Mouse (Mus musculus) MEL (cell line): ENCODE measurements around the gene Nup214. TPM values are rescaled to one million over a fixed set of nuclear protein-coding genes. Genes with fewer than 3 reads are reported as not detected.

Experiments
- DNase-seq: peaks from one replicate; pipeline ENCODE4 v3.0.0; 2011; ENCODE audit warnings: low read depth, low spot score
- H3K27ac ChIP-seq: 2 replicates; pipeline ENCODE4 v1.5.1; 2012; ENCODE audit warnings: low read depth, mild to moderate bottlenecking, control low read depth, low read length, moderate library complexity; ENCODE audit not compliant: control insufficient read depth
- H3K27me3 ChIP-seq, 2 experiments: fragments of 150-350 bp in 1 of 2; sonication (generic) in 1 of 2; 2 replicates each; pipeline ENCODE4 v1.6.1; 2012; ENCODE audit warnings: low read length in 2 of 2, mild to moderate bottlenecking in 2 of 2, improper control_type of control experiment in 1 of 2, moderate library complexity in 1 of 2; ENCODE audit not compliant: insufficient read depth in 2 of 2, control insufficient read depth in 1 of 2
- H3K36me3 ChIP-seq, 2 experiments: 2 replicates each; pipeline ENCODE4 v1.6.1; 2012 to 2014; ENCODE audit warnings: low read length in 2 of 2, improper control_type of control experiment in 1 of 2, inconsistent platforms in 1 of 2, mild to moderate bottlenecking in 1 of 2; ENCODE audit not compliant: insufficient read depth in 2 of 2, control insufficient read depth in 1 of 2
- H3K4me1 ChIP-seq, 2 experiments: fragments of 150-350 bp in 1 of 2; sonication (generic) in 1 of 2; 2 replicates each; pipeline ENCODE4 v1.6.1; 2012; ENCODE audit warnings: low read length in 2 of 2, improper control_type of control experiment in 1 of 2, mild to moderate bottlenecking in 1 of 2; ENCODE audit not compliant: insufficient read depth in 2 of 2, control insufficient read depth in 1 of 2
- H3K4me3 ChIP-seq, 2 experiments: fragments of 150-350 bp in 1 of 2; sonication (generic) in 1 of 2; 2 replicates each; pipeline ENCODE4 v1.5.1; 2012; ENCODE audit warnings: low read depth in 2 of 2, low read length in 2 of 2, mild to moderate bottlenecking in 2 of 2, moderate library complexity in 2 of 2, control low read depth in 1 of 2, improper control_type of control experiment in 1 of 2; ENCODE audit not compliant: control insufficient read depth in 1 of 2, insufficient read depth in 1 of 2
- H3K79me2 ChIP-seq: 2 replicates; pipeline ENCODE4 v1.6.1; 2012; ENCODE audit warnings: mild to moderate bottlenecking, low read length, moderate library complexity; ENCODE audit not compliant: control insufficient read depth, poor library complexity, insufficient read depth
- H3K9ac ChIP-seq: 2 replicates; pipeline ENCODE4 v1.6.1; 2012; ENCODE audit warnings: low read depth, mild to moderate bottlenecking, control low read depth, low read length, moderate library complexity; ENCODE audit not compliant: control insufficient read depth, poor library complexity, severe bottlenecking
- H3K9me3 ChIP-seq: fragments of 150-350 bp; sonication (generic); replicated peaks from 2 replicates; pipeline ENCODE4 v1.6.1; 2012; ENCODE audit warnings: mild to moderate bottlenecking, low read length, improper control_type of control experiment, moderate library complexity; ENCODE audit not compliant: insufficient read depth
- CHD2 ChIP-seq: IDR thresholded peaks from 2 replicates; pipeline ENCODE4 v1.6.1; 2011; ENCODE audit warnings: low read length, improper control_type of control experiment
- CTCF ChIP-seq, 3 experiments: IDR thresholded peaks in 2 of 3; conservative IDR thresholded peaks in 1 of 3; 2 replicates each; pipeline ENCODE4 v1.5.1; 2011 to 2012; ENCODE audit warnings: low read length in 3 of 3, low read depth in 2 of 3, mild to moderate bottlenecking in 2 of 3, improper control_type of control experiment in 1 of 3, inconsistent platforms in 1 of 3, mixed read lengths in 1 of 3, moderate library complexity in 1 of 3; ENCODE audit not compliant: control insufficient read depth in 1 of 3, insufficient read depth in 1 of 3, poor library complexity in 1 of 3, severe bottlenecking in 1 of 3
- ELF1 ChIP-seq: IDR thresholded peaks from 2 replicates; pipeline ENCODE4 v1.6.1; 2014; ENCODE audit warnings: low read depth, mild to moderate bottlenecking, inconsistent platforms, low read length, improper control_type of control experiment, moderate library complexity
- EP300 ChIP-seq, 2 experiments: IDR thresholded peaks; 2 replicates each; pipeline ENCODE4 v1.6.1; 2011; ENCODE audit warnings: improper control_type of control experiment in 2 of 2, low read length in 2 of 2, low read depth in 1 of 2, mild to moderate bottlenecking in 1 of 2
- GABPA ChIP-seq: IDR thresholded peaks from 2 replicates; pipeline ENCODE4 v1.6.1; 2012; ENCODE audit warnings: low read depth, mild to moderate bottlenecking, inconsistent platforms, low read length, improper control_type of control experiment, moderate library complexity
- GATA1 ChIP-seq: IDR thresholded peaks from 2 replicates; pipeline ENCODE4 v1.6.1; 2011; ENCODE audit warnings: low read depth, low read length, improper control_type of control experiment
- HCFC1 ChIP-seq: IDR thresholded peaks from 2 replicates; pipeline ENCODE4 v1.6.1; 2012; ENCODE audit warnings: low read depth, mild to moderate bottlenecking, inconsistent platforms, low read length, improper control_type of control experiment, moderate library complexity
- KAT2A ChIP-seq: conservative IDR thresholded peaks from 2 replicates; pipeline ENCODE4 v1.6.1; 2012; ENCODE audit warnings: low read depth, low read length, improper control_type of control experiment, inconsistent platforms
- NELFE ChIP-seq: IDR thresholded peaks from 2 replicates; pipeline ENCODE4 v1.6.1; 2011; ENCODE audit warnings: low read depth, low read length, improper control_type of control experiment
- POLR2AphosphoS2 ChIP-seq: IDR thresholded peaks from 2 replicates; pipeline ENCODE4 v1.6.1; 2011; ENCODE audit warnings: low read length, improper control_type of control experiment
- RAD21 ChIP-seq: IDR thresholded peaks from 2 replicates; pipeline ENCODE4 v1.6.1; 2011; ENCODE audit warnings: mild to moderate bottlenecking, low read depth, low read length, improper control_type of control experiment
- RCOR1 ChIP-seq: IDR thresholded peaks from 2 replicates; pipeline ENCODE4 v1.6.1; 2012; ENCODE audit warnings: low read depth, mild to moderate bottlenecking, inconsistent platforms, low read length, improper control_type of control experiment
- SMC3 ChIP-seq: IDR thresholded peaks from 2 replicates; pipeline ENCODE4 v1.6.1; 2011; ENCODE audit warnings: low read depth, low read length, improper control_type of control experiment
- TAL1 ChIP-seq: IDR thresholded peaks from 2 replicates; pipeline ENCODE4 v1.6.1; 2012; ENCODE audit warnings: mild to moderate bottlenecking, inconsistent platforms, low read length, moderate library complexity, mixed read lengths
- TBP ChIP-seq: IDR thresholded peaks from 2 replicates; pipeline ENCODE4 v1.8.0; 2011; ENCODE audit warnings: low read depth, low read length, improper control_type of control experiment
- TCF12 ChIP-seq: IDR thresholded peaks from 2 replicates; pipeline ENCODE4 v1.6.1; 2014; ENCODE audit warnings: low read depth, mild to moderate bottlenecking, inconsistent platforms, low read length, improper control_type of control experiment, moderate library complexity
- UBTF ChIP-seq: IDR thresholded peaks from 2 replicates; pipeline ENCODE4 v1.6.1; 2012; ENCODE audit warnings: low read depth, mild to moderate bottlenecking, inconsistent platforms, low read length, improper control_type of control experiment, moderate library complexity, borderline replicate concordance; ENCODE audit not compliant: insufficient read depth
- USF1 ChIP-seq: IDR thresholded peaks from 2 replicates; pipeline ENCODE4 v1.6.1; 2014; ENCODE audit warnings: low read depth, mild to moderate bottlenecking, inconsistent platforms, low read length, improper control_type of control experiment, moderate library complexity
- polyA plus RNA-seq, 2 experiments: library from polyadenylated mRNA; stranded (reverse) in 1 of 2; unstranded in 1 of 2; fragments of >175 nt in 1 of 2; fragments of >200 nt in 1 of 2; gene quantifications; 2 replicates each; pipeline versions ENCODE4 v1.2.1 to v1.2.4; 2012; ENCODE audit warnings: low replicate concordance in 2 of 2, low read depth in 1 of 2; ENCODE audit not compliant: insufficient read length in 2 of 2, insufficient read depth in 1 of 2, missing spikeins in 1 of 2
- total RNA-seq: library from RNA; depleted of rRNA; stranded (reverse); fragments of 300-350 nt; gene quantifications from 2 replicates; pipeline ENCODE4 v1.2.3, GENCODE M21; 2012

Nup214 gene
- total and polyA plus RNA-seq, 3 experiments: 71.4 to 163 (median 78.6) TPM

- no peaks in the 10 kb centered on the region for H3K27me3 ChIP-seq
- peak; percentile 76; the same call in 1 of the 2 replicates for TF ChIP-seq GATA1
- TF ChIP-seq TCF12: peak; percentile 81
- TF ChIP-seq RCOR1: peak; percentile 22; the same call in 1 of the 2 replicates
- TF ChIP-seq HCFC1: no peak
- TF ChIP-seq KAT2A: no peak
- TF ChIP-seq EP300 (IDR thresholded peaks at IDR 0.05; ENCODE audit: low read depth in 1 of 2, low read length in 2 of 2): peak; percentile 65 to 88
- peak; percentile 24; the same call in 1 of the 2 replicates for TF ChIP-seq TAL1
- TF ChIP-seq, all 39 proteins: peak for 5
- Histone ChIP-seq H3K79me2 (no peaks in the 10 kb centered on the region), H3K36me3 (peaks cover 0 to 33% of the 10 kb centered on the region in 2 experiments; a peak in 2 of 4 replicates), H3K9ac (peak overlapping the region; percentile 45), H3K4me1 (peaks cover 28 to 37% of the 10 kb centered on the region in 2 experiments), H3K27ac (peak overlapping the region; percentile 82), H3K9me3 (no peaks in the 10 kb centered on the region), H3K4me3 (peak overlapping the region in 1 of 2 experiments; percentile 68; a peak in 2 of 4 replicates)
- DNase-seq: peak; percentile 57
These were observed 87.7 kb downstream of the Nup214 start for GRCm38 (mm10) chr2:32061722-32062505.

- Histone ChIP-seq H3K79me2 (no peaks in the 10 kb centered on the region), H3K9ac (no peak overlapping the region), H3K27me3 (no peaks in the 10 kb centered on the region), H3K36me3 (peaks cover 0 to 27% of the 10 kb centered on the region in 2 experiments; a peak in 2 of 4 replicates), H3K27ac (peak overlapping the region; percentile 82), H3K4me3 (no peak overlapping the region), H3K4me1 (peaks cover 24 to 30% of the 10 kb centered on the region in 2 experiments), H3K9me3 (no peaks in the 10 kb centered on the region)
- no peak for DNase-seq
- TF ChIP-seq SMC3 (no peak), USF1 (peak; percentile 59)
These were observed 88.6 kb downstream of the Nup214 start for GRCm38 (mm10) chr2:32062626-32063410.

GRCm38 (mm10) chr2:32063451-32064151 lies 89.4 kb downstream of the Nup214 start:
- TF ChIP-seq POLR2AphosphoS2: no peak
- no peak for TF ChIP-seq UBTF
- no peak for TF ChIP-seq RCOR1
- TF ChIP-seq HCFC1: no peak
- TF ChIP-seq CTCF (IDR thresholded peaks at IDR 0.05 in 2 of 3, conservative IDR thresholded peaks at IDR 0.05 in 1 of 3; ENCODE audit: control insufficient read depth in 1 of 3, insufficient read depth in 1 of 3, low read depth in 2 of 3, low read length in 3 of 3, poor library complexity in 1 of 3, severe bottlenecking in 1 of 3): no peak
- TF ChIP-seq GABPA: no peak
- no peak for TF ChIP-seq RAD21
- no peak for TF ChIP-seq ELF1
- no peak for TF ChIP-seq EP300 (IDR thresholded peaks at IDR 0.05; ENCODE audit: low read depth in 1 of 2, low read length in 2 of 2)
- TF ChIP-seq CHD2: no peak
- TF ChIP-seq NELFE: no peak
- no peak for TF ChIP-seq TBP
- DNase-seq: no peak
- Histone ChIP-seq H3K9ac (no peak overlapping the region), H3K79me2 (no peaks in the 10 kb centered on the region), H3K4me3 (no peak overlapping the region), H3K4me1 (peaks cover 22 to 24% of the 10 kb centered on the region in 2 experiments), H3K9me3 (no peaks in the 10 kb centered on the region), H3K27me3 (no peaks in the 10 kb centered on the region), H3K36me3 (peaks cover 0 to 25% of the 10 kb centered on the region in 2 experiments; a peak in 2 of 4 replicates), H3K27ac (no peak overlapping the region)
